Mouse (Mus musculus): Measurements from ENCODE around the gene Mrgprd.

Gene Mrgprd

DNA sequence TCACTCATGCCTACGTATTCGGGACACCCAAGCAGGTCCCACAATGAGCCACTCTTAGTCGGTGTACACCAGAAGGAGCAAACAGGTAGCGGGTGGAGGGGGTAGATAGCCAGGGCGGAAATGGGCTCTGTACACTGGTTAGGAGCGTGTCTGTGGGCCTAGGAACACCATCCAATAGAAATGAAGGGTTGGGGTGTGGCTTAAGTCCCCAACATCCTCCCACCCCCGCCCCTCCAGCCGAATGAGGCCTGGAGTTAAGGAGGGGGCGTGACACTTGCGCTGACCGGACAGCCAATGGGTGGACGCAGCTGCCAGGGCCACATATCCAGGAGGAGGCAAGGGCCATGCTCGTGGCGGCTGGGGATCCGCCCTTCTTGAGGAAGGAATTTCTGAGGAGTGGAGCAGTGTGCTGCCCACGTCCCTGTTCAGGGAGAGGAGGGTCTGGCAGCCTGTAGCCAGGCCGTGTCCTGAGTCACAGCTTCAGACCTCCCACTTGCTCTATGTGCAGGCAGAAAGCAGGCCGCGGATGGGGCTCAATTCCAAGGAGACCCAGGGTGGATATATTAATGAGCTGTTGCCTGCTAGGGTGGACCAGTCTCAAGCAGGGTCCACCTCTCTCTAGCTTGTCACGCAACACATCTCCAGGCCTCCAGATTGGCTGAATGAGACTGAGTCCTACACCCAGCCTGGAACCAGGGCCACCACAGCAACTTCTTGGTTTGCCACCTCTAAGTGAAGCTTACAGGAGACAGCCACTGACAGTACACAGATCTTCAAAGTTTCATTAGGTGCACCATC, 11.9 kb upstream of the Mrgprd start:
- peak; percentile 79 for DNase-seq (ENCODE audit: low spot score)

DNA sequence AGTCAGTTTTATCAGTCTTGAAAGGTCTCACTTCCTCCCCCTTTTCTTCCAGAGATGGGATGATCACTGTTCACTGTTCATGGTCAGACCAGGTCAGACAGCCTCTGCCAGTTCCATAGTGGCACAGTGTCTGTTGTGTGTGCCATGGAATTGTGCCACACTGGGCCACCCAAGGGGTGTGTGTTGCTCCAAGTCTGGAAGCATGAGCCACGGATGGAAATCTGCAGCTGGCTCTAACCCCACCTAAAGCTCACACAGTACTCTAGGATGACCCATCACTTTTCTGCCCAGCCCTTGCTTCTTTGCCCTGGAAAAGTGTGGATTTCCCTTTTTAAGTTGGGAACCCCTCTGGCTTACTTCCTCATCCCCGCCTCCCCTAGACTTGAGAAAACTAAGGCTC, 10.5 kb upstream of the Mrgprd start:
- no peak for DNase-seq (ENCODE audit: low spot score)

DNA sequence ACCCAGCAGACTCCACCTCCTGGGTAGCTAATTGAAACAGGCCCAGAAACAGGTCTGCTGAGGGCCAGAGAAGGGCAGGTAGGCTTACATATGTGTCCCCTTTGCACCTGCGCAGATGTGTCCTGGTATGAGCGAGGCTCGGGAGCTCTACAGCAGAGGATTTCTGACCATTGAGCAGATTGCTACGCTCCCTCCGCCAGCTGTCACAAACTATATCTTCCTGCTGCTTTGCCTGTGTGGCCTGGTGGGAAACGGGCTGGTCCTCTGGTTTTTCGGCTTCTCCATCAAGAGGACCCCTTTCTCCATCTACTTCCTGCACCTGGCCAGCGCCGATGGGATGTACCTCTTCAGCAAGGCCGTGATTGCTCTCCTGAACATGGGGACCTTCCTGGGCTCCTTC, 7.0 kb upstream of the Mrgprd start:
- DNase-seq (ENCODE audit: low spot score), result no peak

GRCm38 (mm10) chr7:145308061-145308675, 6.5 kb upstream of the Mrgprd start:
- no peak for DNase-seq (ENCODE audit: low spot score)

DNA sequence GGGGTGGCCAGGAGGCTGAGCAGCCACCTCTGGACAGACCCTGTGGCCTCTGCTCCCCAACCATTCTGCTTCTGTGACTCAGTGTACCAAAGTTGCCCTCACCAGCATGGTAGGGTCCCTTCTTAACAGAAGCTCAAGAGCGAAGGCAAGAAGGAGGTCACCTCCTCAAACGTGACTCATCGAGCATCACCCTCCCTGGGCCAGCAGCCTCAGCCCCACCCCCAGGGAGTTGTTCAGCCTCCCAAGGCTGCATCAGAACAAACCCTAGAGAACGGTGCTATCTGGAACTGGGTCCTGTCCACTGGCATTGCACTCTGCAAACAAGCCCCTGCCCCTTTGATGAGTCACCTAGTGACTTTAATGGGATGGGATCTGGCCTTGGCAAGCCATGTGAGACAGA, 5.8 kb upstream of the Mrgprd start:
- no peak for DNase-seq (ENCODE audit: low spot score)

- DNase-seq (ENCODE audit: low spot score), result no peak
These were observed 4.8 kb upstream of the Mrgprd start for GRCm38 (mm10) chr7:145309877-145310276.

DNA sequence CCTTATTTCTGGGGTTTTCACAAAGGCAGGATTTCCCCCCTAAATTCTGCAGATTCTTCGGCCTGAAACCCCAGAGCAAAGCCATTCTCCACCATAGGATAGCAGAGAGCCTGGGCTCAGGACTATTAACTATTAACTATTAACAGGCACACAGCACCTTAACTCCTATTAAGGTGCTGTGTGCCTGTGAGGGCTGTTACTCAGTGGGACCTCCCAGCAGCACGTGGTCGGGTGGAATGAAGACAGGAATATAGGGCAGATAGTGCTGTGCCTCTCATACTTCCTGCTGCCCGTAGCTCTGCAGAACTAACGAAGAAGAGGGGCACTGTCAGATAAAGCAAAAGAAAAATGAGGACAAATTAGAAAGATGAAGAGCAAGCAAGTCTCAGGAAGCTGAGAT, 4.1 kb upstream of the Mrgprd start:
- DNase-seq (ENCODE audit: low spot score), result no peak

DNA sequence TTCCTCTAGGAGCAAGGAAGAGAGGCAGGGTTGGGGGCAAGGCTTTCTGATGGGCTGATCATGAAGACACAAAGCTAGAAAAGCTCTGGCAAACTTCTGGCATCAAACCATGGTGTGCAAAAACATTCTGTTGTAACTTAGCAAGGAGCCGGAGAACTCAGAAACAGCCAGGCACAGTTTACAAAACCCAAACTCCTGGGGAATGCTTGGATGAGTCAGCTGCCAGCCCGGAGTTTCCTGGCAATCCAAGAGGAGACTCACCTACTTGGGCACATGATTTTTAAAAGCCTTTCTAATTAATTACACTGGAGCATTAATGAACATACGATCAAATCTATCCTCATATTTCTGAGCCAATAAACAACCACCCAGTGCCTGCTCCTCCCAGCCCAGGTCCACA, 2.5 kb upstream of the Mrgprd start:
- no peak for DNase-seq (ENCODE audit: low spot score)

DNA sequence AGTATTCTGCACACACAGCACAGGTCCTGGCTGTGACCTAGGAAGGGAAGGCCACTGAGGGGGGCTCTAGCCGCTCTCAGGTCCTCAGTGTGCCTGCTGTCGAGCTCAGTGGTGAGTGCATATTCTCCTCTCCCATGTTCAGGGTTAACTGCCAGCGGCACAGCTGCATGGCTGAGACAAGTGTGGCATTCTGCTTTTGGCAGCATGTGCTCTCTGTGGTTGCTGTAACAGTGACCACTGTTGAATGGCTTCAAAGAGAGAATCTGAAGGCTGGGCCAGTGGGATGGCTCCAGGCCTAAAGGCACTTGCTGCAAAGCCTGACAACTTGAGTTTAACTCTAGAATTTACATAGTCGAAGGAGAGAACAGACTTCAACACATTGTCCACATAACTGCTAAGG, 2.9 kb downstream of the Mrgprd start:
- no peak for DNase-seq (ENCODE audit: low spot score)

DNA sequence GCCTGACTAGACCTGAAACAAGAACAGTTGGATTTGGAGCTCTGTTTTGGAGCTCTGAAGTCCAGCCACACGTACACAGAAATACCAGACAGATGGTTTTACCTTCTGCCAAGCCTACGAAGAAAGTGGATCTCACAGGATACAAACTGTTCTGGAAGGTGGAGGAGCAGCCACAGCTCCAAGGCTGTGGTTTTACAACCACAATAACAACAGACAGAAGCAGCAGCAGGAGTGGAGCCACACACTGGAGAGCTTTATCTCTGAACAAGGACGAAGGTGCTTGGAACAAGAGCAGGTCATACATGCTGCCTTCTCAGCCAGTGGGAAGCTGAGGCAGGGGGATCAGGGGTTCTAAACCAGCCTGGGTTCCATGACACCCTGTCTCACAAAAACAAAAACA, 4.8 kb downstream of the Mrgprd start:
- no peak for DNase-seq (ENCODE audit: low spot score)

GRCm38 (mm10) chr7:145323607-145324006, 9.0 kb downstream of the Mrgprd start:
- DNase-seq (ENCODE audit: low spot score), result no peak

DNA sequence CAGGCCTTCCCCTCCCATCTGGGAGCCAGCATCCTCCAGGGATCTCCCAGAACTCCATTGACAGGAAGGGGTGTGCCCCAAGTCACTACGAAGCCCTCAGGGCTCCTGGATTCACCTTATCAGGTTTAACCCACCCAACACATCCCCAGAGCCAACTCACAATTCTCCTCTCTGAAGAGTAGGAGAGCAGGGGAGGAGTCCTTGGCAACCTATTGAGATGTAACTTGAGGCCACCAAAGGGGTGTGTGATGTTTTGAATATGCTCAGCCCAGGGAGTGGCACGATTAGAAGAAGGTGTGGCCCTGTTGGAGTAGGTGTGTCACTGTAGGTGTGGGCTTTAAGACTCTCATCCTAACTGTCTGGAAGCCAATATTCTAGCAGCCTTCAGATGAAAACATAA, 11.1 kb downstream of the Mrgprd start:
- DNase-seq (ENCODE audit: low spot score), result no peak

DNA sequence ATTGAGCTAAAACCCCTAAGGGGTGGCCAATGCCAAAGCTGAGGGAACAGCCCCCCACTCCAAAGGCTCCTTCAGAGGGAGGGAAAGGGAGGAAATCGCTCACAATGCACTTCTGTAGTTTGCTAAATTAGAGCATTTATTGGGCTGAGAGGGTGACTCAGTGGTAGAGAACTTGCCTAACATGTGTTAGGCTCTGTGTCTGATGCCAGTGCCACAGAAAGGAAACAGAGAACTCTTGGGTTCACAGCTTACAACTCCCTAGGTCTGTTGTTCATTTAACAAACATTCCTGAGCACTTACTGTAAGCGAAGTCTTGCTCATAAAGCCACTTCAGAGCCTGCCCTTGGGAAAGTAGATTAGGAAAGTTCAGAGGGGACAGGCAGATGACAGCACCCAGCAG, 15.3 kb downstream of the Mrgprd start:
- no peak for DNase-seq (ENCODE audit: low spot score)

DNA sequence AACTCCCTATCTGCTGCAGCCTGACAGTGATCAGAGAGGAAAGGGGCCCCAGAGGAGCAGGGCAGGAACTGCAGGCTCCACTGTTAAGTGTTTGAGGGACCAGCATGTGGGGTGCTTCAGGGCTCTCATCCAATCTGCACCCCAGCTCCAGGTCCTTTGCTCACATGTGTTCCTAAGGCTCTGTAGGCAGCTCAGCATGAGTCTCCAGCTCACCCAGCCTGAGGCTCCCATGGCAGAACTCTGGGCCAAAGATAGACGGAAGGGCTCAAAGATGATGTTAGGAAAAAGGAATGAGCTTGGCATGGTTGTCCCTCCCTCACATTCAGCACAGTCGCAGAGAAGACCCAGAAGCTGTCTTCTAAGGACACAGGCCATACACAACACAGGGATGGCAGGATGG, 16.0 kb downstream of the Mrgprd start:
- DNase-seq (ENCODE audit: low spot score), result no peak

- DNase-seq (ENCODE audit: low spot score), result no peak
These were observed 17.9 kb downstream of the Mrgprd start for GRCm38 (mm10) chr7:145332376-145333041.

DNA sequence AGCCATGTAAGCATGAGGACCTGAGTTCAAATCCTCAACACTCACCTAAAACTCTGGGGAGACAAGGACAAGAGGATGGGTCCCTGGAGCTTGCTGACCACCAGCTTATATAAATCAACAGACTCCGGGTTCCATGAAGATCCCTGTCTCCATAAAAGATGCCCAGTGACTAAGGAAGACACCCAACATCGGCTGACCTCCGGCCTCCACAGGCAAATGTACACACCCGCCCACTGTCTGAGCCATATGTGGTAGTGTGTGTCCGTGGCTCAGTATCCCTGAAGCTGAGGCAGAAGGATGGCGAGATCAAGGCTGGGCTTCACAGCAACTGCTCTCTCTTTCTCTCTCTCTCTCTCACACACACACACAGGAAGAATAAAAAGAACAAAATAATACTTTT, 19.3 kb downstream of the Mrgprd start:
- no peak for DNase-seq (ENCODE audit: low spot score)

GRCm38 (mm10) chr7:145334428-145335027, 19.9 kb downstream of the Mrgprd start:
- DNase-seq (ENCODE audit: low spot score), result no peak

GRCm38 (mm10) chr7:145335199-145335598, 20.6 kb downstream of the Mrgprd start:
- no peak for DNase-seq (ENCODE audit: low spot score)

GRCm38 (mm10) chr7:145335616-145336332, 21.1 kb downstream of the Mrgprd start:
- no peak for DNase-seq (ENCODE audit: low spot score)

DNA sequence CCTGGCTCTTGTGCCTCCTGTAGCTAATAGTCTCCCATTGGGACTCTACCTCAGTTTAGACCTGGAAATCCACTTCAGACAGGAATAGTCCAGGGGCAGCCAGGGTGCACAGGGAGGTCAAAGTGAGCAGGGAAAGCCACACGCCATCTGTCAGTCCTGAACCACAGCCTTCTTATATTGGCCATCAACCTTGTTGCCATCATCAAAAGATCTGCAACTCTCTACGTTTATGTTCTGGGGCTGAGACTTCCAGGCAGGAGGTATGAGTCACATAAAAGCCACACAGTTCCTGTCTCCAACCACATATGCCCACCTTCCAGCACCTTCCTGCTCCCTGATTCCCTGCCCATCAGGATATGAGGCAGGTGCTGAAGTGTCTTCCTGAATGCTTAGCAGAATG, 23.3 kb downstream of the Mrgprd start:
- no peak for DNase-seq (ENCODE audit: low spot score)

GRCm38 (mm10) chr7:145340248-145340904, 25.7 kb downstream of the Mrgprd start:
- no peak for DNase-seq (ENCODE audit: low spot score)
